Mouse (Mus musculus) thymus, postnatal 25 days (tissue): ENCODE results near the gene Galns.

Experiments used
- DNase-seq: peaks from one replicate; pipeline ENCODE4 v3.0.0; 2022

Gene Galns

DNA sequence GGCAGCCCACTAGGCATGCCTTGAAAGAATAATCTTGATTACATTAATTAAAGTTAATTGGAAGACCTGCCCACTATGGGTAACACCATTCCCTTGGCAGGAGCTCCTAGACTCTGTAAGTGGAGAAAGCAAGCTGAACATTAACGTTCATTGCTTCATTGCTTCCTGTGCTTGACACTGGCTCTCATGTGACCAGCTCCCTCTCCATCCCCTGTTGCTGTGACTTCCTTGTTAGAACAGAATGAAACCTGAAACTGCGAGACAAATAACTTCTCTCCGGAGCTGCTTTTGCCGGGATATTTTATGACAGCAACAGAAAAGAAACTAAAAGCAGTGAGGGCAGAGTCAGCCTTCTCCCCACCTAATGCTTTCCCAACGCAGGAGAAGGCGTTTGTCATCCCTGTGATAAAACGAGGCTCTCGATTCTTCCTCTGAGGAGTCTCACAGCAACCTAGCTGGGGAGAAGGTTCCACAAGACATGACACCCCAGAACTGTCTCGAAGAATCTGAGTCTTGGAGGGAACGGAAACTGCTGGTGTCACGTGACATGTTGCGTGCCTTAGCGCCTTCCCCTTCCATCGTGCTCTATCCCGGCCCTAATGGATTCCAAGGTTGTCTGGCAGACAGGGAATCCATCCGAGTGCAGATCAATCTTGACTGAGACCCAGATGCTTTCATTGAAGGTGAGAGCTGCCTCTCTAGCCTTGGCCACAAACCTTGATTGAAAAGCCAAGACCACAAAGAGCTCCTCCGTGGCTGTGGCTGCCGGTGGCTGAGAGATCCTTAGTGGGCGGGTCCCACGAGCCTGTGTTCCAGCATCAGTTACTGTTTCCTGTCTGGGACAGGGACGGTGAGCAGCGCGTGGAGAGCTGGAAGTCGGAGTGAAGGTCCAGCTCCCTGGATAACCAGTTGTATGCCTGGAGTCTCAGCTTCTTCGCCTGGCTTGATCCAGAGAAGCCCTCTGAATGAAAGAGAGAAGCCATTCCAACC is 46.6 kb downstream of the Galns start:
- DNase-seq: no peak

- peak; percentile 49 for DNase-seq
Observed at GRCm38 (mm10) chr8:122561199-122561598, 50.1 kb downstream of the Galns start.

GRCm38 (mm10) chr8:122558671-122559349 is 52.5 kb downstream of the Galns start:
- no peak for DNase-seq

- peak; percentile 42 for DNase-seq
Observed at GRCm38 (mm10) chr8:122557248-122558038, 53.8 kb downstream of the Galns start.

- peak; percentile 89 for DNase-seq
Observed at GRCm38 (mm10) chr8:122556030-122557009, 54.9 kb downstream of the Galns start.

- no peak for DNase-seq
Observed at GRCm38 (mm10) chr8:122554786-122555185, 56.5 kb downstream of the Galns start.

- peak; percentile 96 for DNase-seq
Observed at GRCm38 (mm10) chr8:122551265-122552051, 59.8 kb downstream of the Galns start, which contains the start of gene Piezo1. Piezo1 (minus strand) TSS chr8:122551329.

GRCm38 (mm10) chr8:122550995-122551264 is 60.3 kb downstream of the Galns start:
- DNase-seq: no peak

DNA sequence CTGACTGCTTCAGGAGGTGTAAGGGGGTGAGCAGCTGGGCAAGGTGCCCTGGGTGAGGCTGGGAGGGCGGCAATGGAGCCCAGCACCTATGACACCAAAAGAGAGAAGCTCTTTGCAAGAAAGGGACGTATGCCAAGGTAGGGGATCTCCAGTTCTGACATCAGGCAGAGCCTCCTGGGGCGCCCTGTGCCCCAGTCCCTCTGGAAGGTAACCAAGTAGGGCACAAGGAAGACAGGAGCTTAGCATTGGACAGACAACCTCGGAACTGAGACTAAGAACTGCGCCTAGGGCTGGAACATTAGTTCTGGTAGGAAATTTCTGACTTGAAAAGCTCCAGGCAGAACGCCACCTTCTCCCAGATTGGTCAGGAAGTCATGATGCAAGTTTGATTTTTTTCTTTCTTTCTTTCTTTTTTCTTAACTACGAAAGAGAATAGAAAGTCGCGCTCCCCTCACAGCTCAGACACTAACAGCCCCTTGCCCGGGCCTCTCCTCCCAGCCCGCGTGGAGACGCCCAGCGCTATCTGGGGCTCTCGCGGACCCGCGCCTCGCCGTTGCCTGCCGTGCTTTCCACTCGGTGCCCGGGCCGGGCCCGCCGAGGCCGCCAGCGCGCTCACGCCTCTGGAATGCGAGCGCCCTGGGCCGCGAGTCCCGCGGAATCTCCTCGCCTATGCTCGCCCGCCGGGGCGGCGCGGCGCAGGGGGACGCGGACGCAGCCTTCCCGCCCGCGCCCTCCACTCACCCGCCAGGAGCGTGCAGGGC is 60.8 kb downstream of the Galns start:
- DNase-seq: peak; percentile 63

- DNase-seq: no peak
Observed at GRCm38 (mm10) chr8:122548891-122549439, 62.3 kb downstream of the Galns start.

DNA sequence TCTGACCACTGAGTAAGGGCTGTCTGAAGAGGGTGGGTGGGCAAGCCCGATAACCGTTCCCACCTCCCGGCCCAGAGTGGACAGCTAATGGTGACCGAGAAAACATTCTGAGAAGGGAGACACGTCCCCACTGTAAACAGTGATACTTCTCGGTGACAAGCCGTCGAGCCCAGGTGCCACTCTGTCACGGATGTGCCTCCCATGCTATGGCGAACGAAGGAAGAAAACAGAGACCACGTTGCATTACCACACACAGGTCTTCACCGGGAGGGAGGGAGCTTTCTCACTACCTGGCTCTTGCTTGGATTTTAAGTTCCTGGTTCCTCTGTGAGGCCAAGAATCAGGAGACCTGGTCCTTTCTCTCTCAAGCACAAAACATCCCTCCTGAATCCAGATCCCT is 62.9 kb downstream of the Galns start:
- DNase-seq: no peak

GRCm38 (mm10) chr8:122547815-122548214 is 63.4 kb downstream of the Galns start:
- DNase-seq: peak; percentile 56

DNA sequence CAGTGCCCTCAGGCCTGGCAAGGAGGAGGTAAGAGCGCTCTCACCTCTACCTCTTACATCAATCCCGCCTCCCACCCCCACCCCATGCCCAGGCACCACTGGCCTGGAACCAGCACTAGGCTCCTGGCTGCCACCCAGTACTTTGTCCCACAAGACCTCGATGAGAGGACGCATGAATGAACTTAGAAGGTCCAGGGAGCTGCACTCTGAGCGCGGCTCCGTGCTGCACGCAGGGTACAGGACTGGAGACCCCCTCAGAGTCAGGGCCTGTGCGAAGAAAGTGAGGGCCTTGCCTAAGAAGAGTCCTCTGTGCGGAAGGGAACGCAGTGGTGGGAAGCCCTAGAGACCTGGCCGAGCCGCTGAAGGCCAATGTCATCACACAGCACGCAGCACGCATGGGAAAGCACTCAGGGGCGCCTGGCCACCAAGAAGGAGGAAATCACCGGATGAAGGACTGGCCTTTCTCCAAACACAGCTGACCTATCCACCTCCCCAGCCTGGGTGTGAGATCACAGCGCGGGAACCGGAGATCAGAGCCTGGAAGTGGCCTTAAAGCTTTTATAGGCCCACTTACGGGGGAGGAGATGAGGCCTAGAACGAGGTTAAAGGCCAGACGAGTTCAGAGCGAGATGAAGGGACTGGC is 64.3 kb downstream of the Galns start:
- no peak for DNase-seq

- no peak for DNase-seq
Observed at GRCm38 (mm10) chr8:122546066-122546755, 65.1 kb downstream of the Galns start.

DNA sequence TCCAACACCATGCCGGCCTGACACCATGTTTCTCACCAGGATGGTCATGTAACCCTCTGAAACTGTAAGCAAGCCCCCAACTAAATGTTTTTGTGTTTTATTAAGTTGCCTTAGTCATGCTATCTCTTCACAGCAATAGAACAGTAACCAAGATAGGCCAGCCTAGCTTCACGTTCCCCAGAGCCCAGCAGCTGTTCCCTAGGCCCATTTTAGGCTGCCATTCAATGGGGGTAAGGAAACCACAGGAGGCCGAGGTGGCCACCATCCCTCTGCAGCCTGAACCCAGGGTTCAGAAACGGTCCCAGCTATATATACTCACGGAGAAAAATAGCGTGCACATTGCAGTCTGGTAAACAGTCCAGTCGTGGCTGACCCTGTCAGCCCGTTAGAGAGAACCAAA is 67.1 kb downstream of the Galns start:
- DNase-seq: no peak

DNA sequence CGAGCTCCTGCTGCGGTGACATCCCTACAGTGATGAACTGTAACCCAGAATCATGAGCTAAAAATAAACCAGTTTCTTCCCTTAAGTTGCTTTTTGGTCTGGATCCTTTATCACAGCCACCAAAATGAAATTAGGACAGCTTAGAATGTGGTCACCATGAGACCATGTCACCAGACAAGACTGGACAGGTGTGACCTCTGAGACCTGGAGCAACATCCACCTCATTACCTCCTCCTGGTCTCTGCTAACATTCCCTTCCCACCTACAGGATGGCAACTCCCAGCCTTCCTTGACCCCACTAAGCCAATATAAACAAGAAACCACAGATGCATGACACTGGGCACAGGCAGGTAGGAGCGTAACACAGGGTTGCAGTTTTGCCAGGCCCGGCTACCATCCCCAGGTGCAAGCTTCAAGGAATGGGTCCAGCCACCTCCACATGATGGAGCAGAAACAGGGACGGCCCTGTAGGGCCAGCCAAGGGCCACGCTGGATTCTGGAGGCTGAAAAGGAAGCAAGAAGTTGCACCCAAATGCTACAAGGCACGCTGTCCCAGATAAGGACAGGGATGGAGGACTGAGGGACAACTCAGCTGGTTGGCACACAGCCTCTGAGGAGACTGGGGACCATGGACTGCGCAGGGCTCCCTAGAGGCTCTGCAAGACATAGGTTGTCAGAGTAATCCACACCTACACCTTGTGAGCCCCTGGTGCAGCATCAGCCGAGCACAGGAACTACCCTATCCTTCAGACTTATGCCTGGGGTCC is 72.8 kb downstream of the Galns start:
- DNase-seq: no peak

GRCm38 (mm10) chr8:122537812-122538211 is 73.5 kb downstream of the Galns start:
- no peak for DNase-seq

DNA sequence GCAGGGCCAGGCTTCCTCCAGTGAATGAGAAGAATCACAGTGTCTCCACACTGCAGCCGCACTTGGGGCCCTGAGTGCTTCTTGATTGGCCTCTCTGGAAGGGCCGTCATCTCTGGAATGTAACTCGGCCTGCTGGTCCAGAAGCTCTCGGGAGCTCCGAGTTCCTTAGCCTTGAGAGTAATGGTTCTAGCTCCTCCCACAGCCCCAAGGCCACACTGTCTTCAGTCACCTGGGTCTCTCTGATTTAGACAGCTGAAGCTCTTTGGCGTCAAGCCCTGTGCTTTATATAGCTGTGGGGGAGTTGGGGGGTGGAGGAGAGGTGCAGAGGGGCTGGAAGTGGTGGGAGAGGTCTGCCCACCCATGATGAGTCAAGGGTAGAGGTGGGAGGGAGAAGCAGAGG is 74.2 kb downstream of the Galns start:
- DNase-seq: no peak
